9 mouse cellular contexts compared by ENCODE assay signal in genomic region chr2:181119952-181120351, GRCm38 (mm10). TPM values are rescaled to one million over a fixed set of nuclear protein-coding genes. Genes with fewer than 3 reads are reported as not detected.
DNase-seq lines count a peak whose midpoint lies in the region; ATAC-seq lines count a peak whose summit lies in the region.
"Had no signal": no experiment of that assay in that cellular context is flagged by ENCODE, and none has a peak within 500 bp of the region (broad histone marks: within the 10 kb centered on the region; RNA-seq: fewer than 3 reads in every experiment).

No protein-coding gene starts in this region.

- no peak for ATAC-seq in megakaryocyte-erythroid progenitor cell, adult 5-6 weeks (replicated peaks; ENCODE audit: low FRiP score, low TSS enrichment, poor library complexity, severe bottlenecking)

- peak; percentile 93 for DNase-seq in heart, adult 11 months
- no peak for DNase-seq in heart, postnatal 4 days
- peak; percentile 87 to 92 for DNase-seq in frontal cortex, postnatal 36 days (ENCODE audit: low spot score in 2 of 2)
- peak; percentile 63 to 95 for DNase-seq in left cerebral cortex, adult 8-10 months (ENCODE audit: low spot score in 2 of 2)
- peak; percentile 73 for DNase-seq in right cerebral cortex, postnatal 14 days
- no peak for DNase-seq in c-Kit-positive CD71-positive TER-119-positive erythroid progenitor cells, embryonic 14.5 days (ENCODE audit: low spot score)
- no peak for DNase-seq in Muller cell, postnatal 12 days (ENCODE audit: inconsistent ontology term)

RNA-seq across cellular contexts. Expression of gene Kcnq2, which starts 15.1 kb away (rescaled TPM):
- total RNA-seq in heart, postnatal 4 days (2021), result under 1 TPM in 1 of 2 experiments, not detected in 1; 0.29 TPM
- 100 to 1,000 TPM; 231 to 254 (median 236) TPM for total RNA-seq in left cerebral cortex, adult 8-10 months (2022)
- not detected in 2 replicates for total RNA-seq in megakaryocyte-erythroid progenitor cell, adult 5-6 weeks (2014; fragmentation: Nextera tagmentation)
- total RNA-seq in megakaryocyte-erythroid progenitor cell, adult 5-6 weeks (2017), result not detected in 2 replicates

RNA-seq across cellular contexts. Expression of gene Eef1a2, which starts 36.9 kb away (rescaled TPM):
- 100 to 1,000 TPM; 460 to 501 TPM for total RNA-seq in heart, postnatal 4 days (2021)
- 1,000 to 10,000 TPM; 1,221 to 1,269 (median 1,259) TPM for total RNA-seq in left cerebral cortex, adult 8-10 months (2022)
- not detected in 2 replicates for total RNA-seq in megakaryocyte-erythroid progenitor cell, adult 5-6 weeks (2014; fragmentation: Nextera tagmentation)
- not detected in 2 replicates for total RNA-seq in megakaryocyte-erythroid progenitor cell, adult 5-6 weeks (2017)
- total RNA-seq: common myeloid progenitor, adult 5-6 weeks had no signal

Comparison
In these comparisons a context has a peak if more than half of its experiments do, and no peak if none do; other contexts are left out.
1. DNase-seq: peak in heart, adult 11 months (single experiment), frontal cortex, postnatal 36 days (2 of 2), left cerebral cortex, adult 8-10 months (2 of 2) and right cerebral cortex, postnatal 14 days (single experiment); none in heart, postnatal 4 days (single experiment), c-Kit-positive CD71-positive TER-119-positive erythroid progenitor cells, embryonic 14.5 days (single experiment) and Muller cell, postnatal 12 days (single experiment).
2. RNA of gene Kcnq2, which starts 15.1 kb away (total RNA-seq): 231 to 254 TPM in left cerebral cortex, adult 8-10 months; 0.29 TPM in heart, postnatal 4 days and not detected in megakaryocyte-erythroid progenitor cell, adult 5-6 weeks; every median in the first group is over 100 times any median in the second.
3. RNA of gene Eef1a2, which starts 36.9 kb away (total RNA-seq): 1,221 to 1,269 TPM in left cerebral cortex, adult 8-10 months and 460 to 501 TPM in heart, postnatal 4 days; not detected in megakaryocyte-erythroid progenitor cell, adult 5-6 weeks; every median in the first group is over 100 times any median in the second.